Mouse (Mus musculus): ENCODE measurements at regions not wholly inside any gene's neighbourhood (a gene's known extent, or its start where the extent isn't known, plus 50 kb on each side); places are given as distances from the start of the nearest gene placed in this dataset.

- TF ChIP-seq CTCF (IDR thresholded peaks at IDR 0.05; ENCODE audit: low read depth) = no peak
- no peak overlapping the region for H3K9ac ChIP-seq (ENCODE audit: low read depth, low read length)
- H3K27ac ChIP-seq (ENCODE audit: low read depth, low read length) = no peak overlapping the region
- H3K4me2 ChIP-seq (replicated peaks; ENCODE audit: low read depth) = no peak overlapping the region
- no peaks in the 10 kb centered on the region for H3K27me3 ChIP-seq (replicated peaks; ENCODE audit: control insufficient read depth, insufficient read depth, low read length)
- H3K4me3 ChIP-seq (ENCODE audit: low read depth, low read length) = no peak overlapping the region
- ATAC-seq = no peak
- no peaks in the 10 kb centered on the region for H3K4me1 ChIP-seq (replicated peaks; ENCODE audit: control insufficient read depth, insufficient read depth, low read length)
- H3K9me3 ChIP-seq (ENCODE audit: control insufficient read depth) = no peaks in the 10 kb centered on the region
- no peaks in the 10 kb centered on the region for H3K36me3 ChIP-seq (ENCODE audit: control insufficient read depth, insufficient read depth)
These were observed 281.8 kb downstream of the Mef2c start for GRCm38 (mm10) chr13:83785643-83786042.

GRCm38 (mm10) chr13:83809535-83809934 is 305.7 kb downstream of the Mef2c start:
- Histone ChIP-seq H3K4me2 (replicated peaks; ENCODE audit: low read depth) (no peak overlapping the region), H3K4me1 (replicated peaks; ENCODE audit: control insufficient read depth, insufficient read depth, low read length) (no peaks in the 10 kb centered on the region), H3K4me3 (ENCODE audit: low read depth, low read length) (no peak overlapping the region), H3K9ac (ENCODE audit: low read depth, low read length) (no peak overlapping the region), H3K27ac (ENCODE audit: low read depth, low read length) (no peak overlapping the region), H3K36me3 (ENCODE audit: control insufficient read depth, insufficient read depth) (no peaks in the 10 kb centered on the region), H3K9me3 (ENCODE audit: control insufficient read depth) (no peaks in the 10 kb centered on the region), H3K27me3 (replicated peaks; ENCODE audit: control insufficient read depth, insufficient read depth, low read length) (no peaks in the 10 kb centered on the region)
- 62% methylated on average over 1 of the region's 1 CpGs for WGBS
- TF ChIP-seq CTCF (IDR thresholded peaks at IDR 0.05; ENCODE audit: low read depth) = no peak
- no peak for ATAC-seq

GRCm38 (mm10) chr13:83820291-83820690 is 316.5 kb downstream of the Mef2c start:
- no peak for ATAC-seq
- H3K9ac ChIP-seq (ENCODE audit: low read depth, low read length) = no peak overlapping the region
- H3K4me3 ChIP-seq (ENCODE audit: low read depth, low read length) = no peak overlapping the region
- no peaks in the 10 kb centered on the region for H3K36me3 ChIP-seq (ENCODE audit: control insufficient read depth, insufficient read depth)
- no peak for TF ChIP-seq CTCF (IDR thresholded peaks at IDR 0.05; ENCODE audit: low read depth)
- no peaks in the 10 kb centered on the region for H3K4me1 ChIP-seq (replicated peaks; ENCODE audit: control insufficient read depth, insufficient read depth, low read length)
- 41% methylated on average over 4 of the region's 4 CpGs for WGBS
- no peak overlapping the region for H3K27ac ChIP-seq (ENCODE audit: low read depth, low read length)
- no peaks in the 10 kb centered on the region for H3K27me3 ChIP-seq (replicated peaks; ENCODE audit: control insufficient read depth, insufficient read depth, low read length)
- H3K4me2 ChIP-seq (replicated peaks; ENCODE audit: low read depth) = no peak overlapping the region
- H3K9me3 ChIP-seq (ENCODE audit: control insufficient read depth) = no peaks in the 10 kb centered on the region

- H3K4me1 ChIP-seq (replicated peaks; ENCODE audit: control insufficient read depth, insufficient read depth, low read length) = no peaks in the 10 kb centered on the region
- no peaks in the 10 kb centered on the region for H3K9me3 ChIP-seq (ENCODE audit: control insufficient read depth)
- no peaks in the 10 kb centered on the region for H3K36me3 ChIP-seq (ENCODE audit: control insufficient read depth, insufficient read depth)
- ATAC-seq = no peak
- no peak for TF ChIP-seq CTCF (IDR thresholded peaks at IDR 0.05; ENCODE audit: low read depth)
- H3K27ac ChIP-seq (ENCODE audit: low read depth, low read length) = no peak overlapping the region
- WGBS = 32% methylated on average over 3 of the region's 3 CpGs
- no peak overlapping the region for H3K9ac ChIP-seq (ENCODE audit: low read depth, low read length)
- H3K27me3 ChIP-seq (replicated peaks; ENCODE audit: control insufficient read depth, insufficient read depth, low read length) = no peaks in the 10 kb centered on the region
- H3K4me2 ChIP-seq (replicated peaks; ENCODE audit: low read depth) = no peak overlapping the region
- no peak overlapping the region for H3K4me3 ChIP-seq (ENCODE audit: low read depth, low read length)
These were observed 316.9 kb downstream of the Mef2c start for GRCm38 (mm10) chr13:83820721-83821120.

- no peaks in the 10 kb centered on the region for H3K27me3 ChIP-seq (replicated peaks; ENCODE audit: control insufficient read depth, insufficient read depth, low read length)
- no peak overlapping the region for H3K4me2 ChIP-seq (replicated peaks; ENCODE audit: low read depth)
- H3K4me1 ChIP-seq (replicated peaks; ENCODE audit: control insufficient read depth, insufficient read depth, low read length) = no peaks in the 10 kb centered on the region
- H3K36me3 ChIP-seq (ENCODE audit: control insufficient read depth, insufficient read depth) = no peaks in the 10 kb centered on the region
- H3K9me3 ChIP-seq (ENCODE audit: control insufficient read depth) = no peaks in the 10 kb centered on the region
- ATAC-seq = no peak
- no peak overlapping the region for H3K27ac ChIP-seq (ENCODE audit: low read depth, low read length)
- 75% methylated on average over 4 of the region's 4 CpGs for WGBS
- H3K4me3 ChIP-seq (ENCODE audit: low read depth, low read length) = no peak overlapping the region
- no peak overlapping the region for H3K9ac ChIP-seq (ENCODE audit: low read depth, low read length)
- no peak for TF ChIP-seq CTCF (IDR thresholded peaks at IDR 0.05; ENCODE audit: low read depth)
These were observed 321.1 kb downstream of the Mef2c start for GRCm38 (mm10) chr13:83824926-83825325.

GRCm38 (mm10) chr13:83826841-83827463 is 323.1 kb downstream of the Mef2c start:
- H3K36me3 ChIP-seq (ENCODE audit: control insufficient read depth, insufficient read depth) = no peaks in the 10 kb centered on the region
- no peak overlapping the region for H3K4me2 ChIP-seq (replicated peaks; ENCODE audit: low read depth)
- H3K27ac ChIP-seq (ENCODE audit: low read depth, low read length) = no peak overlapping the region
- no peak overlapping the region for H3K4me3 ChIP-seq (ENCODE audit: low read depth, low read length)
- WGBS = 80% methylated on average over 4 of the region's 4 CpGs
- ATAC-seq = no peak
- H3K9me3 ChIP-seq (ENCODE audit: control insufficient read depth) = no peaks in the 10 kb centered on the region
- no peaks in the 10 kb centered on the region for H3K27me3 ChIP-seq (replicated peaks; ENCODE audit: control insufficient read depth, insufficient read depth, low read length)
- H3K9ac ChIP-seq (ENCODE audit: low read depth, low read length) = no peak overlapping the region
- H3K4me1 ChIP-seq (replicated peaks; ENCODE audit: control insufficient read depth, insufficient read depth, low read length) = no peaks in the 10 kb centered on the region
- TF ChIP-seq CTCF (IDR thresholded peaks at IDR 0.05; ENCODE audit: low read depth) = no peak
